Mouse (Mus musculus) intestine, embryonic 14.5 days (tissue): ENCODE measurements around the gene Rab33b. TPM values are rescaled to one million over a fixed set of nuclear protein-coding genes. Genes with fewer than 3 reads are reported as not detected.
A peak's percentile ranks its signal among the peaks of the same experiment; 100 is the strongest.
"Not testable (repeated sequence)": the region's sequence is repeated elsewhere in the genome, so short reads cannot be mapped to it uniquely, and the experiment has no call there.

Source experiments
- ATAC-seq: fragments of 200-750 bp; cut with Nextera tagmentation; replicated peaks from 2 replicates; pipeline ENCODE4 v1.8.0; 2017; ENCODE audit warnings: low read depth, moderate number of reproducible peaks, moderate TSS enrichment, moderate library complexity; ENCODE audit not compliant: low FRiP score, low TSS enrichment
- DNase-seq: peaks from one replicate; pipeline ENCODE4 v3.0.0-alpha.2; 2018; ENCODE audit warnings: low spot score
- H3K27ac ChIP-seq: fragments of 300-500 bp; sonication (generic); 2 replicates; pipeline ENCODE4 v1.5.1; 2014; ENCODE audit warnings: low read depth, mild to moderate bottlenecking, control low read depth
- H3K27me3 ChIP-seq: fragments of 300-500 bp; sonication (generic); replicated peaks from 2 replicates; pipeline ENCODE4 v1.6.1; 2014; ENCODE audit warnings: low read length, control low read depth; ENCODE audit not compliant: control insufficient read depth, insufficient read depth
- H3K36me3 ChIP-seq: fragments of 300-500 bp; sonication (generic); 2 replicates; pipeline ENCODE4 v1.6.1; 2014; ENCODE audit warnings: low read length, control low read depth; ENCODE audit not compliant: control insufficient read depth, insufficient read depth
- H3K4me1 ChIP-seq: fragments of 300-500 bp; sonication (generic); replicated peaks from 2 replicates; pipeline ENCODE4 v1.6.1; 2014; ENCODE audit warnings: low read length, control low read depth, mixed read lengths; ENCODE audit not compliant: control insufficient read depth, insufficient read depth
- H3K4me2 ChIP-seq: fragments of 300-500 bp; sonication (generic); 2 replicates; pipeline ENCODE4 v1.6.1; 2014; ENCODE audit warnings: low read length
- H3K4me3 ChIP-seq: fragments of 300-500 bp; sonication (generic); 2 replicates; pipeline ENCODE4 v1.5.1; 2014; ENCODE audit warnings: low read depth, low read length, control low read depth, mixed read lengths
- H3K9ac ChIP-seq: fragments of 300-500 bp; sonication (generic); 2 replicates; pipeline ENCODE4 v1.6.1; 2014; ENCODE audit warnings: mild to moderate bottlenecking, low read length
- H3K9me3 ChIP-seq: fragments of 300-500 bp; sonication (generic); 2 replicates; pipeline ENCODE4 v1.6.1; 2016; ENCODE audit warnings: low read length, control low read depth; ENCODE audit not compliant: control insufficient read depth
- WGBS: fragments of 180-500 bp; shearing (Covaris S2); extraction: QIAGEN DNeasy Blood & Tissue Kit; methylation state at CpG from one replicate; pipeline ENCODE4 v1.1.7; 2014; 5-methylcytosine and 5-hydroxymethylcytosine counted together
- polyA plus RNA-seq: library from polyadenylated mRNA; unstranded; fragments of >200 nt; fragmentation: Nextera tagmentation; extraction: Ambion mirVana; gene quantifications from 2 replicates; pipeline ENCODE4 v1.2.1, GENCODE M21; 2014

Rab33b gene
- polyA plus RNA-seq, result 20.0 and 20.3 TPM in 2 replicates

DNA sequence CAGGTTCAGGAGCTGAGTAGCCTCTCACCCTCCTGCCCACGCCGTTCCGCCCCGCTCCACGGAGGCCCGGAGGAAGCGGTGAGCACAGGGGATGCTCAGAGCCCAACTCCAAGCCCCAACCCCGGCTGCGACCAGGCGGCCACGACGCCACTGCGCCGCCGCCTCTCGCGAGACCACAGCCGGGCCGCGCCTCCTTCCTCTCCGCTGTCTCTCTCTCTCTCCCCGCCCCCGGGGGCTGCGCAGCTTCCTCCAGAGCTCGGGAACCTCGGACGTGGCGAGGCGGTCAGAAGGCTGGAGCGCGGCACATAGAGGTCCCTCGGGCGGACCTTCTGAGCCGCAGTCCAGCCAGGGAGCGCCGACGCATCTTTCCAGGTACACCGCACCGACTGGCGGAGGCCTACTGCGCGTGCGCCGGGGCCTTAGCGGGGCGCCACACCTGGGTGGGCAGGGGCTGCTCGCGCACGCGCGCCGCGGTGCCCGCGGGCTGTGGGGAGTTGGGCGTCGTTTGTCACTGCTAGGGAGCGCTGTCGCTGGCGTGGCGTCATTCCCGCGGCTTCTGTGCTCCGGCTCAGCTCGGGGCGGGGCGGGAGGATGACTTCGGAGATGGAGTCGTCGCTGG, at the start of gene Rab33b:
Gene Rab33b, plus strand, starts transcription at position 180 of the 619 bp plus-strand sequence.
- no peaks in the 10 kb centered on the region for H3K27me3 ChIP-seq
- H3K27ac ChIP-seq, result peak within 1 kb of the TSS; percentile 96
- peak within 1 kb of the TSS; percentile 87 for H3K4me3 ChIP-seq
- ATAC-seq (peak; percentile 97), DNase-seq (peak; percentile 98)
- no peaks in the 10 kb centered on the region for H3K9me3 ChIP-seq
- peak within 1 kb of the TSS; percentile 94 for H3K9ac ChIP-seq
- peak within 1 kb of the TSS; percentile 87 for H3K4me2 ChIP-seq
- no peaks in the 10 kb centered on the region for H3K36me3 ChIP-seq
- H3K4me1 ChIP-seq, result peaks cover 18% of the 10 kb centered on the region
- under 1% methylated on average over 69 of the region's 70 CpGs for WGBS

DNA sequence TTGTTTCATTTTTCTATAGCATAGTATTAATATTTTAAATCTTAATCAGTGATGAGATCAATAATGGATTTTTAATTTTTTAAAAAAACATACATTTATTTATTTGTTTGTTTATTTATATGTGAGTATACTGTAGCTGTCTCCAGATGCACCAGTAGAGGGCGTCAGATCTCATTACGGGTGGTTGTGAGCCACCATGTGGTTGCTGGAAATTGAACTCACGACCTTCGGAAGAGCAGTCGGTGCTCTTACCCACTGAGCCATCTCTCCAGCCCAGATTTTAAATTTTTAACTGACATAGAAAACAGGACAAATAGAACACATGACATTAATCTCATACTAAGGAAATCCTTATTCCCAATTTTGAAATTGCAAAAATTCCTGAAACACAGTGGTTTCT, 49.4 kb upstream of the Rab33b start:
- peaks cover 27% of the 10 kb centered on the region for H3K36me3 ChIP-seq
- H3K4me1 ChIP-seq, H3K4me2 ChIP-seq, H3K27me3 ChIP-seq, H3K4me3 ChIP-seq, H3K9me3 ChIP-seq, ATAC-seq, H3K27ac ChIP-seq, DNase-seq, H3K9ac ChIP-seq: not testable (repeated sequence)
- 85% methylated on average over 5 of the region's 5 CpGs for WGBS

DNA sequence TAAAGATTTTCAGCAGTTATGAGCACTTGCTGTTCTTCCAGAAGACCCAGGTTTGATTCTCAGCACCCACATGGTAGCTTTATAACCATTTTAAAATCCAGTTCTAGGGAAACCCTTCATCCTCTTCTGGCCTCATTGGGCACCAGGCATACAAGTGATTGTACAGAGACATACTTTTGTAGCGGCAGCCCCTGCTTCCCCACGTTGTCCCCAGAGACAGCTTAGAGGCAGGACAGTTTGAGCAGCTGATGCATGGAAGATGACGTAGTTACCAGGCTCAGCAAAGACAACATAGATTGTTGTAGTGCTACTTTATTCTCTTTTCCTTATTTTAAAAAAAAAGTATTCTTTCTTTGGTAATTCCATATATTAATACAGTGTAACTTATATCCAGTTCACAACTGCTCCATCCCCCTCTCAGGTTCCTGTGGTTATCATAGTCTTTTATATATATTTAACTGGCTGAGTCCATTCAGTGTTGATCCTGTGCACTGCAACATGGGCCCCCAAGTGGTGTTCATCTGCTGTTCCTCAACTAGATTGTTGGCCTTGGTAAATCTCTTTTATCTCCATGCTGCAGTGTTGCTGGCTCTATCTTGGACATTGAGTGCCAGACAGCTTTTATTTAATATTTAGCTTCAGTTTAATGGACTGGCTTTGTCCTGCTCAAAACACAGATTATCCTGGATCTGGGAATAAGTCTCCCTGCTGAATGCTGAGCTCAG, 48.7 kb upstream of the Rab33b start:
- no peak overlapping the region for H3K9ac ChIP-seq
- H3K27ac ChIP-seq, result no peak overlapping the region
- 87% methylated on average over 3 of the region's 3 CpGs for WGBS
- no peaks in the 10 kb centered on the region for H3K9me3 ChIP-seq
- no peak for ATAC-seq
- no peak overlapping the region for H3K4me2 ChIP-seq
- peaks cover 31% of the 10 kb centered on the region for H3K36me3 ChIP-seq
- no peak overlapping the region for H3K4me3 ChIP-seq
- no peak for DNase-seq
- no peaks in the 10 kb centered on the region for H3K27me3 ChIP-seq
- no peaks in the 10 kb centered on the region for H3K4me1 ChIP-seq

DNA sequence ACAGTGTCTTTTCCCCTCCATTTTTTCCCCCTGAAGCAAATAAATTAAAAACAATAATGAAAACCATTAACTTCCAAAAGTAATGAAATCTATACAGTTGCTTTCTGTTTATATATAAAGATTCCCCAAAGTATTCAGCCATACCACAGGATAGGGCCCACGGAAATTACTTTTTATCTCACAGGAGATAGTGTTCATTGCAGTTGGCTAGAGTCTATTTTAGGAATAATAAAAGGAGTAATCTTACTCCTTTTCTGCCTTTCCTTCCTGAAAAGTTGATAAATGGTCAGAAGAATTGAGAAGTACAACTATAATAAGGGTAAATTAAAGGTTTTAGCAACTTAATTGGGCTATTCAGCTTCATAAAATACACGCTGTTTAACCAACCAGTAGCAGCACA, 15.2 kb upstream of the Rab33b start:
- Histone ChIP-seq H3K27me3 (no peaks in the 10 kb centered on the region), H3K4me1 (no peaks in the 10 kb centered on the region), H3K4me3 (no peak overlapping the region), H3K4me2 (no peak overlapping the region), H3K36me3 (peaks cover 93% of the 10 kb centered on the region), H3K9me3 (no peaks in the 10 kb centered on the region), H3K9ac (no peak overlapping the region), H3K27ac (no peak overlapping the region)
- ATAC-seq (no peak), DNase-seq (no peak)
- WGBS, result 89% methylated on average over 2 of the region's 2 CpGs

DNA sequence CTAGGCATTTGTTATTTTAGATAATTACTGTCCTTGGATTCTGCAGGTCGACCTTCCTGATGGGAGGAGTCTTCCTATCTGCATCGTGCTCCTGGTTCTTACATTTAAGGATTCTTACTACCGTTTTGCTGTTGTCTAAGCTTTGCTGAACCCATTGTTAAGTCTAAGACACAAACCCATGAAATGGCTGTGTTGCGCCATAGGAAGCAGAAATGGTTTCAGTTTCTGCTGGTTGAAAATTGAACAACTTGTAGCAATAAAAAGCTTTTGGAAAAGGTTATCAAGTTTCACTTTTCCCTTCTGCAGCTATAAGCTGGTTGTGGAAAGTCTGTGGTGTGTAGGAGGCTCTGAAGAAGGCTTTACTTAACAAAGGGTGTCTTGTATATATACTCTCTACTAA, 8.0 kb upstream of the Rab33b start:
- 72% methylated on average over 4 of the region's 4 CpGs for WGBS

DNA sequence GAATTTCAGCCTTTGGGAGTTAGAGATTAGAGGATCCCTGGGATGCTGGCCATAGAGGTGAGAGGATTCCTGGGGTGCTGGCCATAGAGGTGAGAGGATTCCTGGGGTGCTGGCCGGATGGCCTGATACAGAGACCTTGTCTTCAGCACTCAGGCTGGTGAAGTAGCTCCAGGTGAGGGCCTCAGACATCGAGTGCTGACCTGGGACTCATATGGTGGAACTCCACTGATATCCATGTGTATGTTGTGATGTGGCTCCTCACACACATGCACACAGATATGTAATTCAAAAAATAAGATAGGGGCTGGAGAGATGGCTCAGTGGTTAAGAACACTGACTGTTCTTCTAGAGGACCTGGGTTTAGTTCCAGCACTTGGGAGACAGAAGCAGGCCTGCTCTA, 3.8 kb upstream of the Rab33b start:
- Histone ChIP-seq H3K4me2 (no peak overlapping the region), H3K36me3 (peaks cover 8% of the 10 kb centered on the region), H3K9ac (no peak overlapping the region), H3K4me1 (peaks cover 9% of the 10 kb centered on the region), H3K9me3 (no peaks in the 10 kb centered on the region), H3K27me3 (no peaks in the 10 kb centered on the region), H3K4me3 (no peak overlapping the region), H3K27ac (no peak overlapping the region)
- 55% methylated on average over 2 of the region's 2 CpGs for WGBS
- no peak for DNase-seq
- ATAC-seq, result no peak

More for the DNA sequence above, 8.0 kb upstream of the Rab33b start:
- no peak overlapping the region for H3K4me3 ChIP-seq
- no peak overlapping the region for H3K4me2 ChIP-seq
- ATAC-seq (no peak), DNase-seq (no peak)
- H3K36me3 ChIP-seq, result peaks cover 50% of the 10 kb centered on the region
- no peaks in the 10 kb centered on the region for H3K4me1 ChIP-seq
- H3K27ac ChIP-seq, result no peak overlapping the region
- H3K9ac ChIP-seq, result no peak overlapping the region
- no peaks in the 10 kb centered on the region for H3K27me3 ChIP-seq
- H3K9me3 ChIP-seq, result no peaks in the 10 kb centered on the region

DNA sequence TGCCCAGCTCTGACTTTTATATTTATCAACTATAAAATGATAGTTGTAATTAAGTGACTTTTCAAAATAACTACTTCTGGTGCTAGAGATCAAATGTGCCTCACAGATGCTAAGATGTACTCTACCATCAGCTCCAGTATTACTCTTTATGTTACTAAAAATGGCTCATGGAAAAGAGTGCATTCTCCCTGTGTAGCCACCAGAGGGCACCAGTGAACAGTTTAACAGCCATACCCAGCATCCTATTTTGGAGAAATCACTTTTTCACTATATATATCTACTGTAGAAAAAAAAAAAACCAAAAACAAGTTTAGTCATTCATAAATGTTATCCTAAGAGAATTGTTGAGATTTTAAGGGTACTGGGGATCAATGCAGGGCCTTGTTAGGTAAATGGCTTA, 2.7 kb upstream of the Rab33b start:
- Histone ChIP-seq H3K4me3 (no peak overlapping the region), H3K27me3 (no peaks in the 10 kb centered on the region), H3K9ac (no peak overlapping the region), H3K4me2 (no peak overlapping the region), H3K9me3 (no peaks in the 10 kb centered on the region), H3K36me3 (no peaks in the 10 kb centered on the region), H3K4me1 (peaks cover 18% of the 10 kb centered on the region), H3K27ac (no peak overlapping the region)
- no peak for ATAC-seq
- peak; percentile 69 for DNase-seq

DNA sequence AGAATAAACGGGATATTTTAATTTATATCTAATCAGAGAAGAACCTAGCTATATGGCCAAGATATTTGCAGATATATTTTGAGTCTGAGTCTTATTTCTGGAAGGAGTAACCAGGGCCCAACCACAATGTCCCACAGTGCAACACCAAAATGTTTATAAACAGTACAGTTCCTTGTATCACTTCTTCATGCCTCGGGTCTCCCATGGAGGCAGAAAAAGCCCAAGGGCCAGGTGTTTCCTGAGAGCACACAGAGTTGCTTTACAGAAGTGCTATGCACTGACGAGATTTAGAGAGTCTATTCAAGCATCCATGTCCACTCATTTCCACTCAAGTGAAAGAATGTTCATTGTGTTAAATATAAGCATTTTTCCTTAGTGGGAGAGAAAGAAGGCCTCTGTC, 1.8 kb upstream of the Rab33b start:
- Histone ChIP-seq H3K36me3 (no peaks in the 10 kb centered on the region), H3K4me3 (no peak overlapping the region), H3K9ac (no peak overlapping the region), H3K4me2 (no peak overlapping the region), H3K4me1 (peaks cover 18% of the 10 kb centered on the region), H3K27ac (no peak overlapping the region), H3K27me3 (no peaks in the 10 kb centered on the region), H3K9me3 (no peaks in the 10 kb centered on the region)
- WGBS, result 61% methylated on average over 3 of the region's 3 CpGs
- DNase-seq (no peak), ATAC-seq (no peak)

DNA sequence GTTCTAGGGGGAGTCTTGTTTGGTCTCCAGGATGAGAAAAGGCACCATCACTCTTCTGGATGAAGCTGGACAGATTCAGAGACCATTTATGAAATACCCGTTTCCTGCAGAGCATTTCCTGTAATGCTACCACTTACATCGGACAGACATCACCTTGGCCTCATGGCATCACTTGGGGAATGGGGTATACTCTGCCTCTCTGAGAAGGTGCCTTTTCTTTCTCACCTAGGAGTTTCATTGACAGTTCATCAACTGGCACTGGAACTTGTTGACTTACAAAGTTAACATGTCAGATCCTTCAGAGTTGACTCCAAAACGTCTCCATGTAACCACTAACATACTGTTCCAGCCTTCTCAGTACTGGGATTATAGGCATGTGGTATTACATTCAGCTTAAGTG, 939 bp upstream of the Rab33b start:
- Histone ChIP-seq H3K9ac (peak overlapping the region; percentile 94; the same call in 1 of the 2 replicates), H3K27ac (peak overlapping the region; percentile 96), H3K27me3 (no peaks in the 10 kb centered on the region), H3K4me1 (peaks cover 18% of the 10 kb centered on the region), H3K4me2 (peak overlapping the region; percentile 87), H3K36me3 (no peaks in the 10 kb centered on the region), H3K9me3 (no peaks in the 10 kb centered on the region), H3K4me3 (peak overlapping the region; percentile 87; the same call in 1 of the 2 replicates)
- 72% methylated on average over 3 of the region's 3 CpGs for WGBS
- DNase-seq, result no peak
- no peak for ATAC-seq
